Mouse (Mus musculus) left cerebral cortex, adult 9 months (tissue): ENCODE measurements around the gene Mfsd10.

Experiments used
- DNase-seq, 2 experiments: peaks; one replicate each; pipeline ENCODE4 v3.0.0; 2022; ENCODE audit warnings: low spot score in 2 of 2

The Mfsd10 gene

DNA sequence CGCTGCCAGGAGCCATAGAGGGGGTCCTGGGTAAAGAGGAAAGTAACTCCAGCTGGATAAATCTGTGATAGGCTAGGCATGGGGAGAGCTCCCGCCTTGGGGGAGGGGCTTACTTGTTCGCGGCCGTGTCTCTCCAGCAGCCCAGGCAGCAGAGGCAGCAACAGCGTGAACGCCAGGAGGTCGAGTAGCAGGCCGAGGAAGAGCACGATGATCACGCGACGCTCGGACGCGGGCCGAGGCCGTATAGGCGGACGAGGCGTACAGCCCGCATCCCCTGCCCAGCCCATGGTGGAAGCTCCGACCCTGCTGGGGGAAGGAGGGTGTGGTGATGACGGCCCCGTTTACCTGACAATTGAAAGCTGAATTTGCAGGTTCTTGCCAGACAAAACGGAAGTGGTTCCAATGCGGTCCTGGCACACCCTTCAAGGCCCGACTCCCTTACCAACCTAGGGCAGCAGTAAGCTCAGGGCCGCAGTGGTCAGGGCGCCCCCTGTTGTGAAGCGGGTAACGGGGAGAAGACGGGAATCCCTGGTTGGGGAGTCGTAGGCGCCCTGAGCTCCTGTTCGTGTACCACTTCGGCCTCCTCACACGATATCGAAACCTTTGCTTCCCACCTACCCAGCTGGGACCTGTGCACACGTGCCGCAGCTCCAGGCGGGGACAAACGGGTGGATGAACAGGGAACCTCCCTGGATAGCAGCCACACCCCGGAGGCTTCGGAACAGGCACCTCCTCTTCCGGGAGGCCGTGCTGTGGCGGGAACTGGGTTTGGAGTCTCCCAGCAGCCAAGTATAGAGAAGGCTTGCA, at the start of gene Mfsd10:
TSS of gene Mfsd10 (minus strand) at position 732 of the 807 bp plus-strand sequence.
- DNase-seq: peak; percentile 55 to 79

GRCm38 (mm10) chr5:34670280-34670679, 33.3 kb upstream of the Mfsd10 start:
- DNase-seq: no peak

DNA sequence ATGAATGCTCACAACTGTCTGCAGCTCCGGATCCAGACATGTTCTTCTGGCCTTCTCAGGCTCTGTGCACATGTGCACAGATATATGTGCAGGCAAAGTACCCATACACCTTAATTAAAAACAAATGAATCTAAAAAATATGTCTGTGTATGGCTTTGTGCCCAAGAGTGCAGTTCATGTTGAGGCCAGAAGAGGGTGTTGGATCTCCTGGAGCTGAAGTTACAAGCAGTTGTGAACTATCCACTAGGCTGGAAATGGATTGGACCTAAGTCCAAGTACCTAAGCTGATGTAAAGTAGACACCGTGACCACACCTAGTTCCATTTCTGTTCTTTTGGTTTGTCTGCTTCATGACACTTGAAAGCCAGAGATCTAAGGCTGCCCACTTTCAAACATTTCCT, 32.5 kb upstream of the Mfsd10 start:
- no peak for DNase-seq

- DNase-seq: no peak
These were observed 26.2 kb upstream of the Mfsd10 start for GRCm38 (mm10) chr5:34663231-34663630.

DNA sequence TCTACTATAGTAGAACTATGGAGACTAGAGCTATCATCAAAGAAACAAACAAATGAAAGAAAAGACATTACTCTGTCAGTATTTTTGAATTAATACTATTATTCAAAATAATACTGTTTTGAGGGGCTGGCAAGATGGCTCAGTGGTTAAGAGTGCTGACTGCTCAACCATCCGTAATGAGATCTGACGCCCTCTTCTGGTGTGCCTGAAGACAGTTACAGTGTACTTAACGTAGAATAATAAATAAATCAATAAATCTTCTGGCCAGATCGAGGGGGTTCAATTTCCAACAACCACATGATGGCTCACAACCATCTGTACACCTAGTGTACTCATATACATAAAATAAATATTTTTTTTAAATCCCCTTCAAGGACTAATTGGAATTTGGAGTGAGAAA, 24.9 kb upstream of the Mfsd10 start:
- no peak for DNase-seq

DNA sequence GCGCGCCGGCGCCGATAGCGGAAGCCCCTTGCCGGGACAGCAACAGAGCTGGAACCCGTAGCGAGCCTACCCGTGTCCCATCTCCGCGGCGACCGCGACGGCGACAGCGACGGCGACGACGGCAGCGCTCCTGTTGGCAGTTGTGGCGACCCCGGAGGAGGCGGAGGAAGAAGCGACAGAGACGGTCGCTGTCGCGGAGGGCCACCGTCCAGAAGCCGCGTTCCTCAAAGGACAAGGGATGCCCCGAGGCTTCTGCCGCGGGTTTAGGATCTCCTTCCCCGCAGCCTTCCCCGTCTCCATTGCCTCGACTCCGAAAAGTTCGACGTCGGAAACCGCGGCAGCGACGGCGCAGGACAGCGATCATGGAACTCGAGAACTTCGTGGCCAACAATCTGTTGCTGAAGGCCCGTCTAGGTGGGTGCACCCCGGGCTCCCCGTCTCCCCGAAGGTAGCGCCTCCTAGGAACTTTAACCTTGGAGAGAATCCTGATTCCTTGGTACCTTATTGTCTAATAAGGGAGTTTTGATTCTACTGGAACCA, 23.6 kb upstream of the Mfsd10 start:
- no peak for DNase-seq

DNA sequence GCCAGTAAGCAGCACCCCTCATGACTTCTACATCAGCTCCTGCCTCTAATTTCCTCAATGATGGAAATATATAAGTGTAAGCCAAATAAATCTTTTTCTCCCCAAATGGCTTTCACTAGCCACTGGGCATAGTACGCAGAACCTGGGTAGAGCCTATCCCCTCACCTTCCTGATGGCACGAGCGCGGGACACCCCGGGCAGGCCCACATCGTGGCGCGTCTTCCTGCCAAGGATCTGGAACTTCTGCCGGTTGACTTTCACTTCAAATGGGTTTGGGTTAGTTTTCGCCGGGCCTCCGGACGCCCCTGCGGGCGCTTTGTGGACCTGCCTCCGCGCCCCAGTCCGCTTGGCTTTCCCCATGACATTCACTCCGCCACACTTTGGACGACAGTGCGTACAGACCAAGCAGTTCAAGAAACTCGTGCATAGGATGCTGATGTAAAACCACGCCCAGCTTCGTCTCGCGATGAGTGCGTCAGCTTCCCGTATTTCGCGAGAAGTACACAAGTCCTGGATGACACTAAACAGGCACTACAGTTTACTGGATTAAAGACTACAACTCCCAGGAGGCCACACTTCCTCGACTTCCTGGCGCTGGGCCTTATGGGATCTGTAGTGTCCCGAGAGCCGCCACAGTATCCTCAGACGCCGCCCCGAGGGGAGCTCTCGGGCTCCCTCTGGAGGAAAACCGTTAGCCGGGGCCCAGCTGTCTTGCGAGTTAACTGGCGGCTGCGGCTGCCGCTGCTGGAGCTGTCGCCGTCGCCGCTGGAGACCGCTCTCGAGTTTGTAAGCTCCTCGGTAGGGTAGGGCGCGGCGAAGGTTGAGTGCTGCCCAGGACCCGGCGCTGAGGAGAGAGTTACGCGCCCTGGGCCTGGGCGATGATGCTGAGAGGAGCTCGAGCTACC, 22.9 kb upstream of the Mfsd10 start, which contains the start of the genes Nop14 and Grk4:
TSS of gene Nop14 (minus strand) at position 463 of the 905 bp plus-strand sequence.
TSS of gene Grk4 (plus strand) at position 694 of the 905 bp plus-strand sequence.
- DNase-seq: peak; percentile 100

- DNase-seq: no peak
These were observed 20.5 kb upstream of the Mfsd10 start for GRCm38 (mm10) chr5:34657556-34657955.

- no peak for DNase-seq
These were observed 17.9 kb upstream of the Mfsd10 start for GRCm38 (mm10) chr5:34654881-34655280.

DNA sequence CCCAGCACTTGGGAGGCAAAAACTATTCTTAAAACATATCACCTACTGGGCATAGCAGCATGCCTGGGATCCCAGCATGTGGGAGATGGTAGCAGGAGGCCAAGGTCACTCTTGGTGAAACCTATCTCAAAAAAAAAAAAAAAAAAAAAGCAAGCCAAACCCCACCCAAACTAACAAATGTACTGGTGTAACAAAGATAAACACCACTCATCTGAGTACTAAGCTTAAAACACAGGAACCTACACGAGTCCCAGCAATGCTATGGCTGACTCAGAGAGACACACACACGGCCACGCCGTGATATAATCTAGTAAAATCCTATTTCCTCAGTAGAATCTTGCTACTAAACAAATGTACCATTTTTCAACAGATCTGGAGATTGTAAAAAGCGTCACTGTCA, 15.9 kb upstream of the Mfsd10 start:
- DNase-seq: no peak

DNA sequence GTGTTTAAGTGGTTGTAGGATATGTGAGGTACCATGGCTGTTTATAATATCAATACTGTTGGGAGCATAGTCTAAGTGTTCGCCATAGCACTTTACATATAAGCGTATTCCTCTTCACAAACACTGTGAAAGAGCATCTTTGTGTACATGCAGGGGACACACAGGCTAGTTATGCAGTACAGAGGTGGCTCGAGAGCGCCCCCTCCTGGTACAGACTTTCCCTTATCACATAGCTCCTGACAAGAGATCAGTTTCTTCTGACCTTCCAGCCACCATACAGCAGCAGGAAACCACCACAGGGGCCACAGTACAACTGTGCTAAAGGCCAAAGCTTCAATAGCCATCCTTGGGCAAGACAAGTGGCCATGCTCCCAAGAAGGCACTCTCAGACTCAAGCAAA, 10.6 kb upstream of the Mfsd10 start:
- peak in 1 of 2 experiments; percentile 68 for DNase-seq

GRCm38 (mm10) chr5:34642932-34643331, 5.9 kb upstream of the Mfsd10 start:
- peak; percentile 45 to 80 for DNase-seq

DNA sequence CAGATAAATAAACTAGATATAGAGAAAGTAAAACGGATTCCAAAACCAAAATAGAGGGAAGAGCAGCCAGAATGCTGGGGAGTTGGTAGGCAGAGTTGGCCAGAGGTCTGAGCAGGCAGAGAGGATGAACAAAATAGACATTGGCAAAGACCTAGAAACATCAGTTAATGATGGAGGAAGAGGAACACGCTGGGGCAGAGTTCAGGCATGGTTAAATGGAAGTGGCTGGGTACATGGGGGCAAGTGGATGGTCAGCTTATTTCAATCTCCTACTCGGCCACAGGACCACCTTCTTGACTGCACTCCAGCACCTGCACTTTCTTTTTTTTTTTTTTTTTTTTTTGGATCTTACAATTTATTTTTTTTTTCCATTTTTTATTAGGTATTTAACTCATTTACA, 5.0 kb upstream of the Mfsd10 start:
- DNase-seq: no peak

- no peak for DNase-seq
These were observed 662 bp upstream of the Mfsd10 start for GRCm38 (mm10) chr5:34637591-34638156.

- no peak for DNase-seq
These were observed 1.3 kb downstream of the Mfsd10 start for GRCm38 (mm10) chr5:34635665-34636192.

GRCm38 (mm10) chr5:34634746-34635400, 2.1 kb downstream of the Mfsd10 start:
- DNase-seq: no peak

DNA sequence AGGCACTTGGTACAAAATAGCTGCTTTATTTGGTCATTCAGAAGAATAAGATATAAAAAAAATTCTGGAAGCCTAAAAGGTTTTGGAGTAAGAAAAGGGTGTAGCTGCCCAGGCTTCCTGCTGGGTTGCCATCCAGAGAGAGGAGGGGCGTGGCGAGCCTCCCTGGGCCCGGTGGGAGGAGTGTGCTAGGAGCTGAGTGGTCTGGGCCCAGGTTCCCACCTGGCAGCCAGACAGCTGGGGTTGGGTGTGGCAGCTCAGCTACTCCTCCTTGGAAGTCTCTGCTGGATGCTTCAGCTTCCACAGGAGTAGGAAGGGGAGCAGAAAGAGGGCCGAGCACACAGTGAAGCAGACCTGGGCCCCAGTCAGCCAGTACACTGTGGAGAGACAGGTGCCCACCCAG, 3.4 kb downstream of the Mfsd10 start:
- DNase-seq: no peak

DNA sequence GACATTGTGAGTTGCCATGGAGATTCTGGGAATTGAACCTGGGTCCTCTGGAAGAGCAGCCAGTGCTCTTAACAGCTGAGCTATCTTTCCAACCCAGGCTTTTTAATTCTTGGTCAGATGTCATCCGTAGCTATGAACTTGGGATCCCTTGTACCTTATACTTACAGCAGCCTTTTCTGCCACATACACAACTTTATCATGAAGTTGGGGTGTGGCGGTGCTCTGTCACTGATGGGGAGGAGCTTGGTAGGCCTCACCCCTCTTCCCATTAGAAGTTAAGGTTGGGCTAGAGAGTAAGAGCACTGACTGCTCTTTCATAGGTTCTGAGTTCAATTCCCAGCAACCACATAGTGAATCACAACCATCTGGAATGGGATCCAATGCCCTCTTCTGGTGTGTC, 4.0 kb downstream of the Mfsd10 start:
- no peak for DNase-seq

DNA sequence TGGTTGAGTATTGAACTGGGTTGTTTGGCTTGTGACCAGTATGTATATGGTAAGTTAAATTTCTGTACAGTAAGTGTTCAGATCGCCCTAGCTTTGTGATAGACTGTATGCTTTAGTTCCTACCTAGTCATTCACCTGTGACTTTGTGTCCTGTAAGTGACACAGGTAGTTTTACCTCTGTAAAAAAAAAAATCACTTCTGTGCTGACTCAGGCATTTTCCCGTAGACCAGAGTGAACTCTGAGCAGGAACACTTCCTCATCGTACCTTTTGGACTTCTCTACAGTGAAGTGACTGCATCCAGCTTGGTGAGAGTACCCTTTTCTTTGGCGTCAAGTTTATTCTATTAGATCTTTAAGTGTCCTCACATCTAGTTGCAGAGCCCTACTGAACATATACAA, 27.0 kb downstream of the Mfsd10 start:
- no peak for DNase-seq

GRCm38 (mm10) chr5:34608226-34608625, 28.8 kb downstream of the Mfsd10 start:
- no peak for DNase-seq
